Mouse (Mus musculus) kidney, adult 2 months (tissue): Measurements from ENCODE around the gene Rapgef5.

Experiments
- CTCF ChIP-seq: fragments of 200-500 bp; conservative IDR thresholded peaks from 2 replicates; pipeline ENCODE4 v1.5.1; 2011; ENCODE audit warnings: low read depth, mild to moderate bottlenecking, control low read depth, low read length, moderate library complexity, mixed read lengths; ENCODE audit not compliant: insufficient read depth, insufficient read length
- POLR2A ChIP-seq: fragments of 200-500 bp; IDR thresholded peaks from one replicate; pipeline ENCODE4 v1.6.1; 2011; ENCODE audit warnings: low read depth, low read length, control low read depth

DNA sequence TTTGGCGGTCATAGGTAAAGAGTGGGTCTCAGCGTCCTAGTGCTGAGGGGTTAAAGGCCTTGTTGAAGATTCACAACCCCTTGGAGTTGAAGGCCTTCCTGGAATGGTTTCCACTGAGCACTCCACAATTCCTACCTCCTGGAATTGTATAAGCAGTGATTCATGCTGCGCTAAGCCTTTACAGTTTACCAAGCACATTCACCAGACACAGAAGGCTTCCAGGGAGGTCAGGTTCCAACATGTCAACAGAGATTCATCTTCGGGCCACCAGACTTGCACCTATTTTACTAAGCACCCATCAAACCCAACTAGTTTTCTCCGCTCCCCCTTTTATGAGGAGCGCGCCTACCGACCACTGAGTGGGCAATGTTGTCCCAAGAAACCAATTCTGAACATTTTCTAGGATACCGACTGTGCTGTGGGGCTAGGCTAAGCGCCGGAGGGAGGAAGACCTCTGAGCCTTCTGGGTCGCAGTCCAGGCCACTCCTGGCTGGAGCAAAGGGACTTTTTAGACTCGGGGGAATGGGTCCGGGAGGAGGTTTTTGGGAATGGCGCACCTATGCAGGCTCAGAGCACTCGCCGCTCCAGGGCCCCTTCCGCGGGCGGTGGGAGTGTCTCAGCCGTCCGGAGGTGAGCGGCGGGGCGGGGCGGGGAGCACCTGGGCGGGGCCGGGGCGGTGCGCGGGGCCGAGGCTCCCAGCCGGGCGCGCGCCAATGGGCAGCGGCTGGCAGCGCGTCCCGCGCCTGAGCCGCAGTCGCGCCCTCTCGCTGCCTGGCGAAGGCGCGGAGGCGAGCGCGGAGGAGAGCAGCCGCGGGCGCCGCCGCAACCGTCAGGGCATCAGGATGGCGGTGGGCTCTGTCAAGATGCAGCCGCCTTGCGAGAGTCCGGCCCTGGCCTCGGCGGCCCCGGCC is 17.2 kb downstream of the Rapgef5 start:
- TF ChIP-seq POLR2A, result no peak
- TF ChIP-seq CTCF, result no peak
